Mouse (Mus musculus): ENCODE results near the gene Gse1.
A peak's percentile ranks its signal among the peaks of the same experiment; 100 is the strongest.

Gse1 gene

DNA sequence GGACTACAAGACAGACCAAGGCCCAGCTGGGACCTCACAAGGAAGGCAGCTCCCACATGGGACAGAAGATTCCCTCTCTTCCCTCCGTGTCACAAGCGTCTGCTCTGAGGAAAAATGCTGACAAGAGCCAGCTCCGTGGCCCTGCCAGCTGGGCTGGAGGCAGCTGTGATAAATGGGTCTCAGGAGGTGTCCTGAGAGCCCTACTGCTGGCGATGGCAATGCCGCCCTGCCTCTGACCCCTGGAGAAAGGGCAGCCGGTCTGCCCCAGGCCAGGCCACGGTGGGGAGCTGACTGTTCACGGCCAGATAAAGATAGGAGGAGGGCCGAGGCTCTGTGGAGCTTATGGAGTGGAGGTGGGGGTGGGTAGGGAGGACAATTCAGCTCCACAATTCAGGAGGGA, 193.4 kb downstream of the Gse1 start:
- no peak for DNase-seq (ENCODE audit: low read depth, low spot score)

GRCm38 (mm10) chr8:120422236-120422635, 194.0 kb downstream of the Gse1 start:
- no peak for DNase-seq (ENCODE audit: low read depth, low spot score)

- no peak for DNase-seq (ENCODE audit: low read depth, low spot score)
These were observed 195.3 kb downstream of the Gse1 start for GRCm38 (mm10) chr8:120423576-120423975.

DNA sequence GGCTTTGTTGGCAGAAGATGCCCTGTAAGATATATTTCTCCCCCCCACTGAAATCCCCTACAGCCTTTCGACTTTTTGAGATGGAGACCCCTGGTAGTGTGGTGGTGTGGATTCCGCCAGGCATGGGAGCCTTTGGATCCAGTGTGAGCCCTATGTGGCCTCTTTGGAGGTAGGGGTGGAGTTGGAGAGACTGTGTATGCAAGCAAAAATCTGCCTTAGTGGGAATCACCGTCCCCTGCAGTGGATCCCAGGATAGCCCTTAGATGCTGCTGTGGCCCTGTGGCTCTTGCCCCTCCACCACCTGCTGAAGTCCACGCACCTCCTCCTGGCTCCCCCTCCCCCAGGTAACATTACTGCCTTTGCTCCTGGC, 196.6 kb downstream of the Gse1 start:
- no peak for DNase-seq (ENCODE audit: low read depth, low spot score)

GRCm38 (mm10) chr8:120425199-120425941, 197.1 kb downstream of the Gse1 start:
- DNase-seq (ENCODE audit: low read depth, low spot score) = peak; percentile 80

GRCm38 (mm10) chr8:120426105-120426504, 197.8 kb downstream of the Gse1 start:
- DNase-seq (ENCODE audit: low read depth, low spot score) = no peak

GRCm38 (mm10) chr8:120426622-120427385, 198.5 kb downstream of the Gse1 start:
- DNase-seq (ENCODE audit: low read depth, low spot score) = peak; percentile 91

DNA sequence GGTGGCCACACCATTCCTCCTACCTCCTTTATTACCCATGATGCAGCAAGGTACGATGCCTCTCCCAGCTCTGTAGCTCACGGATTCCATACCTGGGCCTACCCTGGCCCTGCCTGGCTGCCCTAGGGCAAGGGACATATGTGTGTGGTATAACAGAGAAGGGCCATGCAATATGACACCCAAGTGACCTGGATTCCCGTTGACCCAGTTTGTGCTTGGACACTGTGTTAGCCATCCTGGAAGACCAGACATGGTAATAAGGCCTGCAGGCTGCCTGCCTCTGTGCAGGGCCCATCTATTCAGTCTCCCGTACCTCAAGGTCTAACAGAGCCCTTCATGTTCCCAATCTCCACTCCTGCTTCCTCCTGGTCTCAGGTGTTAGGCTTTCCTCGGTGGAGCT, 200.2 kb downstream of the Gse1 start:
- no peak for DNase-seq (ENCODE audit: low read depth, low spot score)

GRCm38 (mm10) chr8:120429116-120429515, 200.9 kb downstream of the Gse1 start:
- DNase-seq (ENCODE audit: low read depth, low spot score) = no peak

- peak; percentile 45 for DNase-seq (ENCODE audit: low read depth, low spot score)
These were observed 202.8 kb downstream of the Gse1 start for GRCm38 (mm10) chr8:120431042-120431441.

- no peak for DNase-seq (ENCODE audit: low read depth, low spot score)
These were observed 204.2 kb downstream of the Gse1 start for GRCm38 (mm10) chr8:120432438-120432837.

- DNase-seq (ENCODE audit: low read depth, low spot score) = peak; percentile 43
These were observed 204.9 kb downstream of the Gse1 start for GRCm38 (mm10) chr8:120433143-120433542.

DNA sequence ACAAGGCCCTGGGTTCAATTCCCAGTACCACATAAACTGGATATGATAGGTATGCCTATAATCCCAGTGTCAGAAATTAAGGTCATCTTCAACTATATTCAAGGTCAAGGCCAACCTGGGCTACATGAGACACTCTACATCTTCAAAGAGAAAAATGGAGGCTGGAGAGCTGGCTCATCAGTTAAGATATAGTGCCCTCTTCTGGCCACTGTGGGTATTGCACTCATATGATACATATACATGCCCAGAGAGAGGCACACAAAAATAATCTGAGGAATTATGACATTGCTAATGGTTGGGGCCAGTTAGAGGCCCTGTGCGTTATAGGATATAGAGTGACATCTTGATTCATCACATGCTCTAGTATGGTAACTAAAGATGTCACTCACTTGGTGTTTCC, 205.5 kb downstream of the Gse1 start:
- DNase-seq (ENCODE audit: low read depth, low spot score) = no peak

- no peak for DNase-seq (ENCODE audit: low read depth, low spot score)
These were observed 207.5 kb downstream of the Gse1 start for GRCm38 (mm10) chr8:120435781-120436180.

DNA sequence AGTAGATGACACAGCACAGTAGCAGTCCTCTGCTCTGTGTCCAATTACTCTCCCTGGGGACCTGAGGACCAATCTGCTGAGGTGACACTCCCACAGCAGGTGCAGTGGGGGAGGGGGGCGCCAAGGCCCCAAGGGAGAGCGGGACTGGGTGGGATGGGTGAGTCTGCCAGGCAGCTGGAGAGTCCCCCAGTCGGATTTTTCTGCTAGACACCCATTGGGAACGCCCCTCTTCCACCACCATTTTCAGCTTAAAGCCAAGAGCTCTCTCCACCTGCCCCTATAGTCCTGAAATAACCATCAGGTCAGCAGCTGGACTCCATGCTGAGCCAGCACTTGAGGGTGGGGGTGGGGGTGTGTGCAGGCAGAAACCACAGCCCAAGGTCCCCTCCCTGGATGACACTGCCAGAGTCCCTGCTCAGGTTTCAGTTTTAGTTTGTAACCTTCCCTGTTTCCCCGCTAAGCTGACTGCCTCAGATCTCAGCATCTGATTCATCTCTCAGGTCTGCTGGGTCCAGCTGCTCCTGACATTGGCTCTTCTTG, 208.3 kb downstream of the Gse1 start:
- no peak for DNase-seq (ENCODE audit: low read depth, low spot score)

DNA sequence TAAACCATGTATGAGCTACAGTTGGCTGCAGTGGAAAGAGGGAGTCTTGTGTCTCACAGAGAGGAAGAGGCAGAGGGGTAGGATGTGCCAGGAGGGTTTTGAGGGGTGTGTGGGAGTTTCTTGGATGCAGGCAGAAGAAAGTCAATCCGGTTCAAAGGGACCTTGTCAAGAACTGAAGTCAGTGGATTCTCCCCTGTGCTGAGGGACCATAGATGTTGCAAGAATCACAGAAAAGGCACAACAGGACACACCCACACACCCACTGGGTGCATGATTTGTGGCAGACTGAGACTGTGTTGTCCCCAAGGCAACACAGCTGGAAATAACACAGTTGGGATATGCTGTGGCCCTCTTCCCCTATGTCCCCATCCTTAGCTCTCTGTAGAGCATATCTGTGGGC, 209.0 kb downstream of the Gse1 start:
- peak; percentile 79 for DNase-seq (ENCODE audit: low read depth, low spot score)

GRCm38 (mm10) chr8:120437666-120438395, 209.6 kb downstream of the Gse1 start:
- DNase-seq (ENCODE audit: low read depth, low spot score) = peak; percentile 94

- DNase-seq (ENCODE audit: low read depth, low spot score) = peak; percentile 59
These were observed 211.1 kb downstream of the Gse1 start for GRCm38 (mm10) chr8:120439309-120439708.

DNA sequence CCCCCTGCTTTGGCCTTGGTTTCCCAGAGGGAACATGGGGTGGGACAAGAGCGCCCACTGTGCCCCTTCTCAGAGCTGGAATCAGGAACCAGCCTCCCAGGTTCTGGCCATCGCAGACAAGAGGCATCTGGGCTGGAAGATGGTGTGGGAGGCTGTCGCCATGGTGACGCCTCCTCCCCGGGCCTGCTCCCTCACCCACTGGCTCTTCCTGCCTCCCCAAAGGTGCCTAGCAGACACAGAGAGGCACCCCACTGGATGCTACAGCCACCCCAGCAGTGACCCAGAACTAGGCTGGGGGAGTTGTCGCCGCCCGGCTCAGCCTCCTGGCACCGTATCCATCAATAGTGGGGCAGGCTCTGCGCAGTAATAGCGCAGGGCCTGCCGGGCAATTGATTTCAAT, 212.5 kb downstream of the Gse1 start:
- peak; percentile 86 for DNase-seq (ENCODE audit: low read depth, low spot score)

DNA sequence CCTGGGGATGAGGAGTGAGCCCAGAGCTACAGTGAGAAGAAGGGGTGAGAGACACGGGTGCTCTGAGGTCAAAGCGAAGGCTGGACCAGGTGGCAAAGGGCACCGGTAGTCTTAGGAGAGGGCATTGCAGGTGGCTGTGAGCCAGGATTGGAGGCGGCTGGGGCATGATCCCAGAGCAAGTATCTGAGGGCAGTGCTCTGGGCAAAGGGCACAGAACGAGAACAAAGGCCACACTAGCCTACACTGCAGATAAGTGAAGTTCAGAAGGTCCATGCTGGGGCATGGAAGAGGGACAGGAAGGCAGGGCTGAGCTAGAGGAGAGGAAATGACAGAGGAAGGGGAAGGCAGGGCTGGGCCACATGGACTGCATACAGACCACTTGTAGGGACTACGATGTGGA, 213.4 kb downstream of the Gse1 start:
- DNase-seq (ENCODE audit: low read depth, low spot score) = no peak

DNA sequence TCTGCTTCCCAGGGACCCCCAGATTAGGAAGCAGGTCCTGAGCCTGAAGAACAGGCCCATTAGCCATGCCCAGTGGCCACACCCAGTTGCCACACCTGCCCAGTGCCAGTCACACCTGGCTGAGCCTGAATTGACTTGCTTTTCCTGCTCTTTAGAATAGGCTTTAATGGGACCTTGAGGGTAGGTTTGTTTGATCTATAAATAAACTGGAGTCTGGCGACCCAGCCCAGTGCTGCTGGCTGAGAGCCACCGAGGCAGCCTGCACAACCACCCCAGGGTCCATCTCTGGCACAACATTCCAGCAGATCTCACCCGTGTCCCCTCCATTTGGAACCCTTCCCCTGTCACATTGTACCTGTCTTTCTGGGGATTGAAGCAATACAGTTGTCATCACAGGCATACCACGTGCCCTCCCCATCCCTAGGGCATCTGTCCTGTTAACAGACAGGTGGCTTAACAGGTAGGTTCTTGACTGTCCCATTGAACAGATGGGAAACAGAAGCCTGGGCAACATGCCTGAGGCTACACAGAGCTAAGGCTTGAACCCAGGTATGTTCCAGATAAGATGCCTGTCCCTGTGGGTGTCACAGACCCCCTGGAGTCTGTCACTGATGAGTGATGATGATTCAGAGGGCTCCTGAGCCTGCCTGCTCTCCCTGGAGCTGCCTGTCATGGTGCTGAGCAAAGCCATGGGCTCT, 214.2 kb downstream of the Gse1 start:
- peak; percentile 53 for DNase-seq (ENCODE audit: low read depth, low spot score)

- DNase-seq (ENCODE audit: low read depth, low spot score) = no peak
These were observed 217.0 kb downstream of the Gse1 start for GRCm38 (mm10) chr8:120445249-120445648.
